Mouse (Mus musculus): ENCODE data around the gene Lypd8. TPM values are rescaled to one million over a fixed set of nuclear protein-coding genes. Genes with fewer than 3 reads are reported as not detected.

The Lypd8 gene
- polyA plus RNA-seq (2021; fragmentation: Nextera tagmentation) = 0.18 TPM in 1 of 2 replicates, not detected in the other
- long read RNA-seq, experiment 1, partial matches to known transcripts = 0 of 1 reads
- long read RNA-seq, experiment 1, other reads (novel, unspliced or antisense) = 1 of 1 reads
- long read RNA-seq, experiment 2 = 0 reads

DNA sequence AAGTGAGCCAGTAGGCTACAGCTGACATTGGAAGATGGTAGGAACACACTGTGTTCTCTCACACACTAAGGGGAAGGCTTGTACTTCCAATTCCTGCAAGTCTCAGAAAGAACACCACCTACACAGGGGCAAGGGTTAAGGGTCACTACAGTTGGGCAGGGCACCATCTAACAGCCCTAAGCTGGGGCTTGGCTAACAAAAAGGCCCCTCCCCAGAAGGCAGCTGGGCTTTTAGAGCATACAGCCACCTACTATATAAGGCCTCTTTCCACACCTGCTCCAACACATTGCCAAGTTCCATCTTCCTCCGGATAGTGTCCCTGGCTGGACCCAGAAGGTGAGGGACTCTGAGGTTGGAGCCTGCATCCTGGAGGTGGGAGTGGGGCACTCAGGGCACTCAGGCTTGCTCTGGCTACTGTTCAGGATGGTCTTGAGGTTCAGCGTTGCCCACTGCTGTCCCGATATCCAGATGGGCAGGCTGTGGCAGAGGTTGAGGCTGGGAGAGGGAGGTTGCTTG, at the start of gene Lypd8:
TSS of gene Lypd8 (plus strand) at position 281 of the 516 bp plus-strand sequence.

GRCm38 (mm10) chr11:58330276-58331148, 48.3 kb upstream of the Lypd8 start, which contains the start of the genes Zfp672 and Sh3bp5l:
Zfp672 (minus strand) TSS chr11:58330339.
Sh3bp5l (plus strand) TSS chr11:58330724.

DNA sequence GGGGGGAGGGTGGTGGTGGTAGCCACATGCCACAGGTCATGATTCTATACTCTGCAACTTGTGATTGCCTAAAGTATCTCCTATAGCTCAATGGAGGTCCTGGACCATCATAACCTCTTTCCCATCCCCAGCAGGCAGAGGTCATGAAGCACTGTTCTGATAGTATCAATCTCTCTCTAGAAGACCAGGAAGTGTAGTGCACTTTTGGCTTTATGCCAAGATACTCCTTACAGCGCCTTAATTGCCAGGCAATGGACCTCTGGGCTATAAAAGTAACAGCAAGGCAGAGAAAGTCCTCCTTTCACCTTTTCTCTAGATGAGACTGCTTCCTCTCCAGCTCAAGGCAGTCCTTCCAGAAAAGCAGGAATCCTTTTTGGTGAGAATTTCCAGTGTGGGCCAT, 42.0 kb downstream of the Lypd8 start, which contains the start of gene 1810065E05Rik:
TSS of gene 1810065E05Rik (plus strand) at position 297 of the 400 bp plus-strand sequence.

GRCm38 (mm10) chr11:58432259-58432658, 53.4 kb downstream of the Lypd8 start, which contains the start of gene Gm12253:
Gm12253 (plus strand) TSS chr11:58432559.

Other genes with a start within 250 kb of the Lypd8 start
- 3.5 and 3.7 TPM in 2 replicates for gene Gemin5, start 210.5 kb upstream of the Lypd8 start, polyA plus RNA-seq (2021; fragmentation: Nextera tagmentation)
- gene Mrpl22, start 207.4 kb upstream of the Lypd8 start, polyA plus RNA-seq (2021; fragmentation: Nextera tagmentation) = 97.5 and 107 TPM in 2 replicates
- gene Igtp, start 179.5 kb upstream of the Lypd8 start, polyA plus RNA-seq (2021; fragmentation: Nextera tagmentation) = 4.5 and 6.0 TPM in 2 replicates
- gene Irgm2, start 179.4 kb upstream of the Lypd8 start, polyA plus RNA-seq (2021; fragmentation: Nextera tagmentation) = 1.7 and 1.8 TPM in 2 replicates
- not detected in 2 replicates for gene 4930438A08Rik, start 104.2 kb upstream of the Lypd8 start, polyA plus RNA-seq (2021; fragmentation: Nextera tagmentation)
- gene Zfp692, start 72.0 kb upstream of the Lypd8 start, polyA plus RNA-seq (2021; fragmentation: Nextera tagmentation) = 4.4 and 6.1 TPM in 2 replicates
- 30.0 and 30.5 TPM in 2 replicates for gene Zfp672, start 48.7 kb upstream of the Lypd8 start, polyA plus RNA-seq (2021; fragmentation: Nextera tagmentation)
- 15.5 and 17.7 TPM in 2 replicates for gene Sh3bp5l, start 48.3 kb upstream of the Lypd8 start, polyA plus RNA-seq (2021; fragmentation: Nextera tagmentation)
- gene 1810065E05Rik, start 42.1 kb downstream of the Lypd8 start, polyA plus RNA-seq (2021; fragmentation: Nextera tagmentation) = not detected in 2 replicates
- gene Gm12253, start 53.5 kb downstream of the Lypd8 start, polyA plus RNA-seq (2021; fragmentation: Nextera tagmentation) = not detected in 2 replicates
- gene Lypd9, start 73.9 kb downstream of the Lypd8 start, polyA plus RNA-seq (2021; fragmentation: Nextera tagmentation) = not detected in 2 replicates
- gene Olfr30, start 83.2 kb downstream of the Lypd8 start, polyA plus RNA-seq (2021; fragmentation: Nextera tagmentation) = not detected in 2 replicates
- gene Olfr332, start 113.5 kb downstream of the Lypd8 start, polyA plus RNA-seq (2021; fragmentation: Nextera tagmentation) = not detected in 2 replicates
- gene Olfr331, start 123.5 kb downstream of the Lypd8 start, polyA plus RNA-seq (2021; fragmentation: Nextera tagmentation) = not detected in 2 replicates
- not detected in 2 replicates for gene Olfr330, start 155.8 kb downstream of the Lypd8 start, polyA plus RNA-seq (2021; fragmentation: Nextera tagmentation)
- not detected in 2 replicates for gene Olfr329-ps, start 167.4 kb downstream of the Lypd8 start, polyA plus RNA-seq (2021; fragmentation: Nextera tagmentation)
- not detected in 2 replicates for gene Olfr328, start 176.6 kb downstream of the Lypd8 start, polyA plus RNA-seq (2021; fragmentation: Nextera tagmentation)
- gene Olfr224, start 191.5 kb downstream of the Lypd8 start, polyA plus RNA-seq (2021; fragmentation: Nextera tagmentation) = not detected in 2 replicates
- not detected in 2 replicates for gene Olfr325, start 198.7 kb downstream of the Lypd8 start, polyA plus RNA-seq (2021; fragmentation: Nextera tagmentation)
- not detected in 2 replicates for gene Olfr324, start 216.1 kb downstream of the Lypd8 start, polyA plus RNA-seq (2021; fragmentation: Nextera tagmentation)
- not detected in 2 replicates for gene 2210407C18Rik, start 237.0 kb downstream of the Lypd8 start, polyA plus RNA-seq (2021; fragmentation: Nextera tagmentation)